Mouse (Mus musculus) cerebellum, adult 2 months (tissue): ENCODE results near the gene Psapl1. TPM values are rescaled to one million over a fixed set of nuclear protein-coding genes. Genes with fewer than 3 reads are reported as not detected.

Source experiments
- DNase-seq, 2 experiments: peaks; one replicate each; pipeline ENCODE4 v3.0.0; 2021
- H3K27ac ChIP-seq: fragments of 200-500 bp; 2 replicates; pipeline ENCODE4 v1.5.1; 2012; ENCODE audit warnings: low read length, control low read depth, inconsistent platforms; ENCODE audit not compliant: insufficient read depth
- H3K27me3 ChIP-seq: fragments of 200-500 bp; 2 replicates; pipeline ENCODE4 v1.6.1; 2012; ENCODE audit warnings: inconsistent platforms, mild to moderate bottlenecking, low read length, moderate library complexity; ENCODE audit not compliant: control insufficient read depth, insufficient read depth
- H3K4me1 ChIP-seq: fragments of 200-500 bp; 2 replicates; pipeline ENCODE4 v1.6.1; 2011; ENCODE audit warnings: low read length; ENCODE audit not compliant: control insufficient read depth, insufficient read depth
- H3K4me3 ChIP-seq: fragments of 200-500 bp; replicated peaks from 2 replicates; pipeline ENCODE3; 2011; ENCODE audit warnings: mild to moderate bottlenecking, low read depth, low read length, control low read depth; ENCODE audit not compliant: insufficient read depth
- CTCF ChIP-seq: fragments of 200-500 bp; IDR thresholded peaks from 2 replicates; pipeline ENCODE4 v1.5.1; 2011; ENCODE audit warnings: low read depth, mild to moderate bottlenecking, control low read depth, low read length, moderate library complexity, borderline replicate concordance; ENCODE audit not compliant: insufficient read depth
- POLR2A ChIP-seq: fragments of 200-500 bp; IDR thresholded peaks from 2 replicates; pipeline ENCODE4 v1.6.1; 2011; ENCODE audit warnings: low read length, control low read depth, borderline replicate concordance; ENCODE audit not compliant: insufficient read depth
- WGBS: fragments of 180-500 bp; shearing (Covaris S2); methylation state at CpG from one replicate; pipeline ENCODE4 v1.1.7; 2018; 5-methylcytosine and 5-hydroxymethylcytosine counted together
- polyA plus RNA-seq: library from polyadenylated mRNA; depleted of rRNA; stranded (reverse); fragments of >200 nt; gene quantifications from 2 replicates; pipeline ENCODE4 v1.2.3, GENCODE M21; 2012

Gene Psapl1
- polyA plus RNA-seq, 1 experiment: not detected

- no peaks in the 10 kb centered on the region for H3K4me1 ChIP-seq
- 85% methylated on average over 2 of the region's 2 CpGs for WGBS
- H3K27me3 ChIP-seq: no peaks in the 10 kb centered on the region
- TF ChIP-seq POLR2A (no peak), CTCF (no peak)
- H3K4me3 ChIP-seq: no peak overlapping the region
- no peak for DNase-seq
- no peak overlapping the region for H3K27ac ChIP-seq
These were observed 11.1 kb upstream of the Psapl1 start for GRCm38 (mm10) chr5:36192677-36193076.

DNA sequence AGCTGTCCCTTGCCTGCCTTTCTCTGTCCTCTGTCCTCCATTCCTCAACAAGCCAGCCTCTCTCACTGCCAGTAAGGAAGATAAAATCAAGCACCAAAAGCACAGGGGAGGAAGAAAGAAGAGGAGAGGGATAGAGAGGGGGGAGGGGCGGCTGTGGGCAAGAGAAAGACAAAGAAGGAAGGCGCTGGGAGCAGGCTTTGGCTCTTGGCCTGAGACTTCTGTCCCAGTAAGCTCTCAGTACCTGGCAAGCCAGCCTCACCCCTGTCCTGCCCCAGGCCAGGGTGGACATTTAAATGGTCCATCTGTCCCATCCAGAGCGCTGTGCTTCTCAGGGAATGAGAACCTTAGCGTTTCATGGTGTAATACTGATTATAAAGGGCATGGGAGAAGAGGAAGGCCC is 9.2 kb upstream of the Psapl1 start:
- no peak overlapping the region for H3K4me3 ChIP-seq
- WGBS: 48% methylated on average over 4 of the region's 4 CpGs
- H3K27me3 ChIP-seq: no peaks in the 10 kb centered on the region
- no peak overlapping the region for H3K27ac ChIP-seq
- H3K4me1 ChIP-seq: no peaks in the 10 kb centered on the region
- TF ChIP-seq POLR2A: no peak
- no peak for TF ChIP-seq CTCF
- no peak for DNase-seq

DNA sequence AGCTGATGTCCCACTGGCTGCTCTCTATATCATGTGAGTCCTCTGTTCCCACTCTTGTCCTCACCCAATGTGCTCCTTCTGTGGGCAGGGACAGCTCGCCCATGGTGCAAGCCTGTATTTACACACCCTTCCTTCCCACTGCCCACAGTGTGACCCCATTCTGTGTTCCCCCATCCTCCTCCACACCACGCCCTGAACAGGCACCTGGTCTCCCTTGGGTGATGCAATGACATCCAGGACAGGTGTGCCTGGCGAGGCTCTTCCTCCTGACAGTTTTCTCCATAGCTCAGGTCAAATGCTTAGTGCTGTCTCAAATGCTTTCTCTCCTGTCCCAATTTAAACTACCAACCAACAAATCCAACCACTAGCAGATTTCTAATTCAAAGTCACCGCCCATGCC is 8.4 kb upstream of the Psapl1 start:
- TF ChIP-seq CTCF (no peak), POLR2A (no peak)
- Histone ChIP-seq H3K4me3 (no peak overlapping the region), H3K4me1 (no peaks in the 10 kb centered on the region), H3K27me3 (no peaks in the 10 kb centered on the region), H3K27ac (no peak overlapping the region)
- WGBS: 88% methylated on average over 4 of the region's 4 CpGs
- no peak for DNase-seq

DNA sequence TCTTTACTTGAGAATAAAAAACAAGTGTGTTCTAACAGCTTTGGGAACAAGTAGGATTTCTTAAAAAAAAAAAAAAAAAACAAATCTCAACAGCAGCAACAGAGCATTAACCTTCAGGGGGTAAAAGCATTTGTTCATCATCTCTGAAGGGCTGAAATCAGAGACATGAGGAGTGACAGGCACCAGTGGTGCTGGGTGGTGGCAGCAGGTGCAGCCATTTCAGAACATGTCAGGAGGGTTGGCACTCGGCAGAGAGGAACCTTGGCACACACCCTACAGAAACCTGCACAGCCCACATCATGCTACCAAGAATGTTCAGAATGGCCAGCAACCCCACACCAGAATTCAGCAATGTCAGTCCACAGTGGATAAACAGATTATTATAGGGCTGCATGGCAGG is 4.3 kb upstream of the Psapl1 start:
- Histone ChIP-seq H3K27ac (no peak overlapping the region), H3K27me3 (no peaks in the 10 kb centered on the region), H3K4me3 (no peak overlapping the region), H3K4me1 (no peaks in the 10 kb centered on the region)
- TF ChIP-seq CTCF: no peak
- no peak for TF ChIP-seq POLR2A
- 29% methylated on average over 1 of the region's 1 CpGs for WGBS
- DNase-seq: no peak

GRCm38 (mm10) chr5:36202781-36203180 is 1.0 kb upstream of the Psapl1 start:
- DNase-seq: no peak
- TF ChIP-seq CTCF (no peak), POLR2A (no peak)
- H3K4me1 ChIP-seq: no peaks in the 10 kb centered on the region
- 87% methylated on average over 5 of the region's 5 CpGs for whole genome bisulfite sequencing
- no peak overlapping the region for H3K4me3 ChIP-seq
- no peaks in the 10 kb centered on the region for H3K27me3 ChIP-seq
- H3K27ac ChIP-seq: no peak overlapping the region

DNA sequence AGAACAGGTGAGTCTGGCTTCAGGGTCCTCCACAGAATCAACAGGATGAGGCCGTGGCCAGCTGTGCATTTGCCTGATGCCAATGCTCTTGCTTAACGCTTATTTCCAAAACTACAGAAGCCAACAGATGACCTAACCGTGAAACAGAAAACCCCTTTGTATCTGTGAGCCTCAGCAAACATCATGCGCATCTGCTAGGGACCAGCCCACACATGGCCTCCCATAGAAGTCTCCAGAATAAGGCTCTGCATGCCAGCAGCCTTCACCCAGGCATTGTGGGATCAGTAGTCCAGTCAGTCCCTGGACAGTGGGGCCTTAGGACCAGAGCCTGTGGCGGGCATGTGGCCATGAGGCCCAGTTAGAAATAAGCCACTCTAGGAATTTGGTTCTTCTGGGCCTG is 400 bp upstream of the Psapl1 start:
- Histone ChIP-seq H3K4me3 (no peak overlapping the region), H3K27me3 (no peaks in the 10 kb centered on the region), H3K27ac (no peak overlapping the region), H3K4me1 (no peaks in the 10 kb centered on the region)
- 71% methylated on average over 5 of the region's 5 CpGs for WGBS
- no peak for TF ChIP-seq POLR2A
- peak in 1 of 2 experiments; percentile 12 for DNase-seq

DNA sequence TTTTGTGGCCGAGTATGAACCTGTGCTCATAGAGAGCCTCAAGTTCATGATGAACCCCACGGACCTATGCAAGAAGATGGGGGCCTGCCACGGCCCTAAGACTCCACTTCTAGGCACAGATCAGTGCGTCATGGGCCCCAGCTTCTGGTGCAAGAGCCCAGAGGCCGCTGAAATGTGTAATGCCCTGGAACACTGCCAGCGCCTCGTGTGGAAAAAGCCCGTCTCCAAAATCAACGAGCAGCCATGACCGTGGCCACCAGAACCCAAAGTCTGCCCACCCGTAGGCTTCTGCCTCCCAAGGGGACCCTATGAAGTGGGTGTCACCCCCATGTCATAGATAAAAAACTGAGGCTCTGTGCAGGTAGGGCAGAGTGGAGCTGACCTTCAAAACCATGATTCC is 1.6 kb downstream of the Psapl1 start:
- TF ChIP-seq POLR2A (no peak), CTCF (no peak)
- WGBS: 41% methylated on average over 11 of the region's 11 CpGs
- Histone ChIP-seq H3K4me3 (no peak overlapping the region), H3K27ac (no peak overlapping the region), H3K4me1 (peaks cover 3% of the 10 kb centered on the region; the same call in 1 of the 2 replicates), H3K27me3 (no peaks in the 10 kb centered on the region)
- no peak for DNase-seq

DNA sequence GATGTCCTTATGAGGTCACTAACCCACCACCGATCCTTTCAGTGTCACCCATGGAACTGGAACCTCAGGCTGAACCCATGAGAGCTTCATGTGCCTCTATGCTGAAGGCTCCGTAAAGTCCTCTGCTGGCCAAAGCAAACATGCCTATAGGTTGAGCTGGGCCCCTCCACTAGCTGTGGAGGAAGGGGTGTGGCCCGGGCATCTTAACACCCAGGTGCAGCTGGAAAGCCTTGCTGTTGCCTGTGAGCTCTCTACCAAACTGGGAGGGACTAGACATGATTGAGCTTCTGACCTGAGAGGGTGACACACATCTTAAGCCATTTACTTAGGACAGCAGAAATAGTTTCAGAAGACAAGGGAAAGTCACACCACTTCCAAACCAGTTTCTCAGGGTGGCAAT is 5.0 kb downstream of the Psapl1 start:
- no peak overlapping the region for H3K4me3 ChIP-seq
- H3K4me1 ChIP-seq: peaks cover 7% of the 10 kb centered on the region; the same call in 1 of the 2 replicates
- WGBS: 96% methylated on average over 3 of the region's 3 CpGs
- no peak overlapping the region for H3K27ac ChIP-seq
- DNase-seq: no peak
- TF ChIP-seq POLR2A (no peak), CTCF (no peak)
- H3K27me3 ChIP-seq: no peaks in the 10 kb centered on the region

- Histone ChIP-seq H3K4me1 (peaks cover 7% of the 10 kb centered on the region; the same call in 1 of the 2 replicates), H3K4me3 (no peak overlapping the region), H3K27me3 (no peaks in the 10 kb centered on the region), H3K27ac (no peak overlapping the region)
- peak in 1 of 2 experiments; percentile 20 for DNase-seq
- TF ChIP-seq CTCF (no peak), POLR2A (no peak)
- 17% methylated on average over 10 of the region's 10 CpGs for WGBS
These were observed 9.5 kb downstream of the Psapl1 start for GRCm38 (mm10) chr5:36213310-36213709.
